Mouse (Mus musculus): ENCODE results near the gene Ssxa1. TPM values are rescaled to one million over a fixed set of nuclear protein-coding genes. Genes with fewer than 3 reads are reported as not detected.
"Not testable (repeated sequence)": the region's sequence is repeated elsewhere in the genome, so short reads cannot be mapped to it uniquely, and the experiment has no call there.

Ssxa1 gene
- total RNA-seq (2021): not detected
- long read RNA-seq, experiment 1: 0 reads
- long read RNA-seq, experiment 2: 0 reads

GRCm38 (mm10) chrX:21115520-21115919 lies at the start of gene Ssxa1:
Gene Ssxa1 (plus strand): TSS chrX:21115820.
- no peak for DNase-seq (ENCODE audit: extremely low spot score in 1 of 2, low spot score in 2 of 2)
- no peak for TF ChIP-seq CTCF (IDR thresholded peaks at IDR 0.05)
- no peak within 1 kb of the TSS for H3K27ac ChIP-seq
- intact Hi-C loops (cut with DNase I): no loop called here
- no peak within 1 kb of the TSS for H3K4me3 ChIP-seq

DNA sequence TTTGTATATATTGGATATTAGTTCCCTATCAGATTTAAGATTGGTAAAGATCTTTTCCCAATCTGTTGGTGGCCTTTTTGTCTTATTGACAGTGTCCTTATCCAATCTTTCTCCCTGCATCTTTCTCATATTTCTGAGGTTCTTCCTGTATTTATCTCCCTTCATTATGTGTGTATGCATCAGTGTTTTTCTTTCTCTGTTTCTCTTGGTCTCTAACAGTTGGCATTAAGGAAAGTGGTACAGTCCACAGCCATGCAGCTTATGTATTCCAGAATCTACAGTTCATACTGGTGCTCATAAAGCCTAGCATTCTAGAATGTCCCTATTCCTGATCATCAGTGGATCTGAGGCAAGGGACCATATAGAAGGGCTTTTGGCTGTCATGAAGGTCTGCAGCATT lies 47.5 kb upstream of the Ssxa1 start, which contains the start of gene Spaca5:
Gene Spaca5, plus strand, starts transcription at position 301 of the 400 bp plus-strand sequence.
- TF ChIP-seq CTCF (IDR thresholded peaks at IDR 0.05): no peak
- DNase-seq (ENCODE audit: extremely low spot score in 1 of 2, low spot score in 2 of 2): no peak
- no peak within 1 kb of the TSS for H3K27ac ChIP-seq
- no peak within 1 kb of the TSS for H3K4me3 ChIP-seq
- intact Hi-C loops (cut with DNase I): no loop called here

GRCm38 (mm10) chrX:21088645-21088982 lies 27.0 kb upstream of the Ssxa1 start:
- H3K4me3 ChIP-seq: peak overlapping the region; percentile 56
- no peak for DNase-seq (ENCODE audit: extremely low spot score in 1 of 2, low spot score in 2 of 2)
- no peak for TF ChIP-seq CTCF (IDR thresholded peaks at IDR 0.05)
- peak overlapping the region; percentile 89 for H3K27ac ChIP-seq
- intact Hi-C loops (cut with DNase I): no loop called here

GRCm38 (mm10) chrX:21088983-21089866 lies 26.4 kb upstream of the Ssxa1 start, which contains the start of gene Zfp300:
Gene Zfp300 (minus strand): TSS chrX:21089527.
- no peak for TF ChIP-seq CTCF (IDR thresholded peaks at IDR 0.05)

DNA sequence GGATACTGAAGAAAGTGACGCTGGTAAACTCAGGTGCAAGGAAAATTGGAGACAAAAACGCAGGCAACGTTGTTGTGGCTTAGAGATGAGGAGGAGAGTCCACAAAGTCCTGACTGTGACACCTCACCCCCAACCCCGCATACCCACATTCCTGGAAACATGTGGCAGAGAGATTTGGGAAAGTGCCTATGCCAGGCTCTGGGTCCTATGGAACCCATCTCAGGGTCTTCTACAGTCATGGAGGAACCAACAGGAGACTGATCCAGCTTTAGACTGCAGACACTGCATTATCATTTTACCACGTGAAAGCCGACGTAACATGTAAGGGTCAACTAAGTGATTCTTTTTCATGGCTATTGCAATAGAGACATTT lies 25.8 kb upstream of the Ssxa1 start:
- TF ChIP-seq CTCF (IDR thresholded peaks at IDR 0.05): no peak
- Histone ChIP-seq H3K4me3 (peak overlapping the region; percentile 56), H3K27ac (peak overlapping the region; percentile 89)
- intact Hi-C loops (cut with DNase I): loop anchor here (1.0 kb wide), 1 partner anchor 28 kb away; the partner anchor contains the start of gene Zfp182
- peak in 1 of 2 experiments; percentile 10 for DNase-seq (ENCODE audit: extremely low spot score in 1 of 2, low spot score in 2 of 2)

More at GRCm38 (mm10) chrX:21088983-21089866, 26.4 kb upstream of the Ssxa1 start, which contains the start of gene Zfp300:
- intact Hi-C loops (cut with DNase I): loop anchor here (1.0 kb wide), 1 partner anchor 27 kb away; the partner anchor contains the start of gene Zfp182
- Histone ChIP-seq H3K27ac (peak within 1 kb of the TSS; percentile 89), H3K4me3 (peak within 1 kb of the TSS; percentile 56)
- DNase-seq (ENCODE audit: extremely low spot score in 1 of 2, low spot score in 2 of 2): peak; percentile 49 to 65

GRCm38 (mm10) chrX:21146675-21147074 lies 31.1 kb downstream of the Ssxa1 start:
- DNase-seq (ENCODE audit: extremely low spot score in 1 of 2, low spot score in 2 of 2); intact Hi-C loops (cut with DNase I); H3K27ac ChIP-seq; H3K4me3 ChIP-seq: not testable (repeated sequence)

Other genes starting within 250 kb of the Ssxa1 start
- 1 to 10 TPM; 1.0 to 1.3 TPM for gene Timp1, start 245.7 kb upstream of the Ssxa1 start, total RNA-seq (2021)
- gene Syn1, start 194.8 kb upstream of the Ssxa1 start, total RNA-seq (2021): 100 to 1,000 TPM; 542 to 553 TPM
- 10 to 100 TPM; 15.9 to 19.1 TPM for gene Cfp, start 184.3 kb upstream of the Ssxa1 start, total RNA-seq (2021)
- 10 to 100 TPM; 55.4 to 56.8 TPM for gene Elk1, start 165.2 kb upstream of the Ssxa1 start, total RNA-seq (2021)
- gene Uxt, start 153.8 kb upstream of the Ssxa1 start, total RNA-seq (2021): 10 to 100 TPM; 10.3 to 12.9 TPM
- gene Zfp182, start 53.5 kb upstream of the Ssxa1 start, total RNA-seq (2021): 10 to 100 TPM in 1 of 2 experiments, 1 to 10 TPM in 1; 9.0 to 10.1 TPM
- not detected for gene Spaca5, start 47.4 kb upstream of the Ssxa1 start, total RNA-seq (2021)
- gene Zfp300, start 26.3 kb upstream of the Ssxa1 start, total RNA-seq (2021): 1 to 10 TPM; 3.1 to 4.1 TPM
- not detected for gene Gm21876, start 59.8 kb downstream of the Ssxa1 start, total RNA-seq (2021)

Measured in left cerebral cortex, adult 2 months (tissue).